Mouse (Mus musculus): Measurements from ENCODE around the gene Tns3. TPM values are rescaled to one million over a fixed set of nuclear protein-coding genes. Genes with fewer than 3 reads are reported as not detected.

Tns3 gene
- 54.2 and 58.1 TPM in 2 replicates for polyA plus RNA-seq (2015; fragmentation: Nextera tagmentation; extraction: Ambion mirVana)

- Histone ChIP-seq H3K27me3 (ENCODE audit: control insufficient read depth, insufficient read depth, low read depth, low read length) (no peaks in the 10 kb centered on the region), H3K36me3 (ENCODE audit: control insufficient read depth, insufficient read depth, low read length) (no peaks in the 10 kb centered on the region), H3K9me3 (ENCODE audit: control insufficient read depth, low read length) (no peaks in the 10 kb centered on the region), H3K4me2 (ENCODE audit: low read depth, low read length) (peak within 1 kb of the TSS; percentile 75), H3K9ac (ENCODE audit: low read length) (peak within 1 kb of the TSS; percentile 97), H3K4me1 (replicated peaks; ENCODE audit: control insufficient read depth, insufficient read depth, low read length) (peaks cover 31% of the 10 kb centered on the region), H3K4me3 (ENCODE audit: low read length) (peak within 1 kb of the TSS; percentile 77), H3K27ac (ENCODE audit: low read length) (peak within 1 kb of the TSS; percentile 94)
- peak; percentile 75 for ATAC-seq (ENCODE audit: low read depth)
- WGBS, result under 1% methylated on average over 37 of the region's 37 CpGs
These were observed at the start of gene Tns3 for GRCm38 (mm10) chr11:8664393-8664743. Gene Tns3, minus strand, starts transcription at chr11:8664535.

GRCm38 (mm10) chr11:8706246-8707041, 42.1 kb upstream of the Tns3 start:
- peak overlapping the region; percentile 67 for H3K27ac ChIP-seq (ENCODE audit: low read length)

GRCm38 (mm10) chr11:8705156-8705555, 40.8 kb upstream of the Tns3 start:
- Histone ChIP-seq H3K27ac (ENCODE audit: low read length) (no peak overlapping the region), H3K9ac (ENCODE audit: low read length) (no peak overlapping the region), H3K4me3 (ENCODE audit: low read length) (no peak overlapping the region), H3K36me3 (ENCODE audit: control insufficient read depth, insufficient read depth, low read length) (no peaks in the 10 kb centered on the region), H3K4me2 (ENCODE audit: low read depth, low read length) (no peak overlapping the region), H3K27me3 (ENCODE audit: control insufficient read depth, insufficient read depth, low read depth, low read length) (no peaks in the 10 kb centered on the region), H3K9me3 (ENCODE audit: control insufficient read depth, low read length) (no peaks in the 10 kb centered on the region), H3K4me1 (replicated peaks; ENCODE audit: control insufficient read depth, insufficient read depth, low read length) (peaks cover 19% of the 10 kb centered on the region)
- ATAC-seq (ENCODE audit: low read depth), result no peak
- 64% methylated on average over 1 of the region's 1 CpGs for WGBS

More at GRCm38 (mm10) chr11:8706246-8707041, 42.1 kb upstream of the Tns3 start:
- 44% methylated on average over 8 of the region's 8 CpGs for WGBS
- ATAC-seq (ENCODE audit: low read depth), result peak; percentile 50
- H3K9me3 ChIP-seq (ENCODE audit: control insufficient read depth, low read length), result no peaks in the 10 kb centered on the region
- no peaks in the 10 kb centered on the region for H3K36me3 ChIP-seq (ENCODE audit: control insufficient read depth, insufficient read depth, low read length)
- H3K27me3 ChIP-seq (ENCODE audit: control insufficient read depth, insufficient read depth, low read depth, low read length), result no peaks in the 10 kb centered on the region
- no peak overlapping the region for H3K4me3 ChIP-seq (ENCODE audit: low read length)
- no peak overlapping the region for H3K9ac ChIP-seq (ENCODE audit: low read length)
- no peak overlapping the region for H3K4me2 ChIP-seq (ENCODE audit: low read depth, low read length)
- H3K4me1 ChIP-seq (replicated peaks; ENCODE audit: control insufficient read depth, insufficient read depth, low read length), result peaks cover 16% of the 10 kb centered on the region

- H3K36me3 ChIP-seq (ENCODE audit: control insufficient read depth, insufficient read depth, low read length), result no peaks in the 10 kb centered on the region
- no peak overlapping the region for H3K4me2 ChIP-seq (ENCODE audit: low read depth, low read length)
- H3K9ac ChIP-seq (ENCODE audit: low read length), result no peak overlapping the region
- H3K4me1 ChIP-seq (replicated peaks; ENCODE audit: control insufficient read depth, insufficient read depth, low read length), result peaks cover 19% of the 10 kb centered on the region
- WGBS, result 64% methylated on average over 6 of the region's 6 CpGs
- no peak for ATAC-seq (ENCODE audit: low read depth)
- no peaks in the 10 kb centered on the region for H3K27me3 ChIP-seq (ENCODE audit: control insufficient read depth, insufficient read depth, low read depth, low read length)
- no peaks in the 10 kb centered on the region for H3K9me3 ChIP-seq (ENCODE audit: control insufficient read depth, low read length)
- no peak overlapping the region for H3K27ac ChIP-seq (ENCODE audit: low read length)
- no peak overlapping the region for H3K4me3 ChIP-seq (ENCODE audit: low read length)
These were observed 39.5 kb upstream of the Tns3 start for GRCm38 (mm10) chr11:8703876-8704275.

DNA sequence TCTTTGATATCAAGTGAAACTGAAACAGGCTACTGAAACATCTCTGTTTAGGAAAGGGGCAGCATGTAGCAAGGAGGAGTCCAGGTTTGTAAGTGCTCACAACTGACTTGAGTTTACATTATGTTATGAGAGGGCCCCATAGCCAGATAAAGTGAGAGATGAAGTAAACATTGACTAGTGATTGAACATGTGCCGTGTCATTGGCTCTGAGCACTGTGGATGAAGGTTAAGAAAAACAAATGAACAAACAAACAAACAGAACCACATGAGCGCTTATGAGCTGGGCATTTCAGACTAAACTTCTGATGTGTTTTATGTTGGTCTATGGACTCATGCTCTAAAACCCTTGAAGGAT, 38.2 kb upstream of the Tns3 start:
- H3K27ac ChIP-seq (ENCODE audit: low read length), result no peak overlapping the region; the same call in 1 of the 2 replicates
- H3K4me2 ChIP-seq (ENCODE audit: low read depth, low read length), result no peak overlapping the region
- H3K4me1 ChIP-seq (replicated peaks; ENCODE audit: control insufficient read depth, insufficient read depth, low read length), result peaks cover 19% of the 10 kb centered on the region
- H3K27me3 ChIP-seq (ENCODE audit: control insufficient read depth, insufficient read depth, low read depth, low read length), result no peaks in the 10 kb centered on the region
- H3K4me3 ChIP-seq (ENCODE audit: low read length), result no peak overlapping the region
- 49% methylated on average over 2 of the region's 2 CpGs for WGBS
- H3K9me3 ChIP-seq (ENCODE audit: control insufficient read depth, low read length), result no peaks in the 10 kb centered on the region
- peak; percentile 41 for ATAC-seq (ENCODE audit: low read depth)
- no peak overlapping the region for H3K9ac ChIP-seq (ENCODE audit: low read length)
- H3K36me3 ChIP-seq (ENCODE audit: control insufficient read depth, insufficient read depth, low read length), result no peaks in the 10 kb centered on the region

- H3K4me3 ChIP-seq (ENCODE audit: low read length), result no peak overlapping the region
- H3K36me3 ChIP-seq (ENCODE audit: control insufficient read depth, insufficient read depth, low read length), result no peaks in the 10 kb centered on the region
- no peak overlapping the region for H3K9ac ChIP-seq (ENCODE audit: low read length)
- H3K4me2 ChIP-seq (ENCODE audit: low read depth, low read length), result no peak overlapping the region
- ATAC-seq (ENCODE audit: low read depth), result peak; percentile 79
- peaks cover 19% of the 10 kb centered on the region for H3K4me1 ChIP-seq (replicated peaks; ENCODE audit: control insufficient read depth, insufficient read depth, low read length)
- WGBS, result 27% methylated on average over 10 of the region's 10 CpGs
- no peaks in the 10 kb centered on the region for H3K9me3 ChIP-seq (ENCODE audit: control insufficient read depth, low read length)
- peak overlapping the region; percentile 31 for H3K27ac ChIP-seq (ENCODE audit: low read length)
- no peaks in the 10 kb centered on the region for H3K27me3 ChIP-seq (ENCODE audit: control insufficient read depth, insufficient read depth, low read depth, low read length)
These were observed 37.7 kb upstream of the Tns3 start for GRCm38 (mm10) chr11:8701845-8702531.

DNA sequence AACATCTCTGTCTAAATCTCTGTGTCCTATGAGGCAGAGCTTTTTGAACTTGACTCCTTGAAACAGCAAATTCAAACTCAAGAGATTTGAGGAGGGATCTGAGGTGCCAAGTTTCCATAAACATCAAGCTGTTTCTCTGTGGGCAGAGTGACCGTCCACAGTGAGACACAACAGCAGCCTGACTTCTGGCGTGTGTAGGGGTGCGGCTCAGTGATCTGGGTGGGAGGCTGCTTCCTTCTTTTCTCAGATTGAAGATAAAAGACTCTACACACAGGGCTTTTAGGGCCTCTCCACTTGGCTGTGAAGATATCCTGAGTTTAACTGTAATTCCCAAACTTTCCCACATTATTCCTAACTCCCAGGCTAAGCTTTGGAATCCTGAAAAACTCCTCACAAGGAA, 37.1 kb upstream of the Tns3 start:
- Histone ChIP-seq H3K9me3 (ENCODE audit: control insufficient read depth, low read length) (no peaks in the 10 kb centered on the region), H3K36me3 (ENCODE audit: control insufficient read depth, insufficient read depth, low read length) (no peaks in the 10 kb centered on the region), H3K4me2 (ENCODE audit: low read depth, low read length) (no peak overlapping the region), H3K27ac (ENCODE audit: low read length) (peak overlapping the region; percentile 31), H3K4me1 (replicated peaks; ENCODE audit: control insufficient read depth, insufficient read depth, low read length) (peaks cover 16% of the 10 kb centered on the region), H3K9ac (ENCODE audit: low read length) (no peak overlapping the region), H3K27me3 (ENCODE audit: control insufficient read depth, insufficient read depth, low read depth, low read length) (no peaks in the 10 kb centered on the region), H3K4me3 (ENCODE audit: low read length) (no peak overlapping the region)
- 34% methylated on average over 3 of the region's 3 CpGs for WGBS
- peak; percentile 10; the same call in 1 of the 2 replicates for ATAC-seq (ENCODE audit: low read depth)

DNA sequence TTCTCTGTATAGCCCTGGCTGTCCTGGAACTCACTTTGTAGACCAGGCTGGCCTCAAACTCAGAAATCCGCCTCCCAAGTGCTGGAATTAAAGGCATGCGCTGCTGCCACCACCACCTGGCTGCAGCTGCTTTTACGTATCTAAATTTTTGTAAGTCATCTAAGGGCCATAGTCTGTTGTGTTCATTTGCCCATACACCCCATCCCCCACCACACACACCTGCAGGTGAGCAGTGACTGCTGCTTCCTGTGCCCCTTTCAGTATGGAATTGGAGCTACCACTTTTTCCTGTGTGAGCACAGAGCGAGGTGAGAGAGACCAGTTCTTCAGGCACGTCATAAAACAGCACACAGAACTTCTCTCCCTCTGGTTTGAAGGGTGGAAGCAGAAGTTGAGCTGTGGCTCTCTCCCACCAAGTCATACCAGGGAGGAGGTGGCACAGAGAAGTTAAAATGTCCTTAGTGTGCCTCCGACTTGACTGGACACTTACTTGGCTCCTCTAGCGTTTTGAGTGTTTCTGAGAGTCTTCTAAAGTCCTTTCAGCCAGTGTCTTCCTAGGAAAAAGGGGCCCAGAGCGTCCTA, 36.4 kb upstream of the Tns3 start:
- H3K36me3 ChIP-seq (ENCODE audit: control insufficient read depth, insufficient read depth, low read length), result no peaks in the 10 kb centered on the region
- H3K4me2 ChIP-seq (ENCODE audit: low read depth, low read length), result no peak overlapping the region
- H3K27ac ChIP-seq (ENCODE audit: low read length), result 0 out of 2 replicates have a peak overlapping the region, but pooled peaks have one; percentile 5
- H3K9me3 ChIP-seq (ENCODE audit: control insufficient read depth, low read length), result no peaks in the 10 kb centered on the region
- H3K9ac ChIP-seq (ENCODE audit: low read length), result no peak overlapping the region
- H3K27me3 ChIP-seq (ENCODE audit: control insufficient read depth, insufficient read depth, low read depth, low read length), result no peaks in the 10 kb centered on the region
- 56% methylated on average over 8 of the region's 8 CpGs for WGBS
- H3K4me3 ChIP-seq (ENCODE audit: low read length), result no peak overlapping the region
- ATAC-seq (ENCODE audit: low read depth), result no peak
- peaks cover 12% of the 10 kb centered on the region for H3K4me1 ChIP-seq (replicated peaks; ENCODE audit: control insufficient read depth, insufficient read depth, low read length)

DNA sequence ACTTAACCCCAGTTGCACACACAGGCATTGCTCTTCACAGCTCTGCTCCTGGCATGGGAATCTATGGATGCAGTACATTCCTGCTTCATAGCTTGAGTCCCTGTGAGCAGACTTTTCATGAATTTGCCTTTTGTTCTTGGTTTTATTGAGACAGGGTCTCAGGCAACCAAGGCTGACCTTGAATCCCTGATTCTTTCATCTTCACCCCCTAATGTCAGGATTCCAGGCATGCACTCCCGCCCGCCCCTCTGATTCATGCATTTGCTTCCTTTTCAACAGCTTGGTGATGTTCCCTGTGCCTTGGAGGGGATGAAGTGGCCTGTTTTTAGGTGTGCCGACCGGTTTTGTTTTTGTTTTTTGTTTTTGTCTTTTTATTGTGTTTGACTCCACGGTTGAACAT, 35.4 kb upstream of the Tns3 start:
- no peak overlapping the region for H3K4me3 ChIP-seq (ENCODE audit: low read length)
- H3K4me2 ChIP-seq (ENCODE audit: low read depth, low read length), result no peak overlapping the region
- no peak for ATAC-seq (ENCODE audit: low read depth)
- WGBS, result 81% methylated on average over 5 of the region's 5 CpGs
- no peak overlapping the region for H3K27ac ChIP-seq (ENCODE audit: low read length)
- no peaks in the 10 kb centered on the region for H3K27me3 ChIP-seq (ENCODE audit: control insufficient read depth, insufficient read depth, low read depth, low read length)
- H3K36me3 ChIP-seq (ENCODE audit: control insufficient read depth, insufficient read depth, low read length), result no peaks in the 10 kb centered on the region
- no peaks in the 10 kb centered on the region for H3K9me3 ChIP-seq (ENCODE audit: control insufficient read depth, low read length)
- H3K9ac ChIP-seq (ENCODE audit: low read length), result no peak overlapping the region
- peaks cover 12% of the 10 kb centered on the region for H3K4me1 ChIP-seq (replicated peaks; ENCODE audit: control insufficient read depth, insufficient read depth, low read length)
